Mouse (Mus musculus) E14TG2a.4 (cell line): ENCODE measurements around the gene Slc26a5.

Source experiments
- CTCF ChIP-seq: conservative IDR thresholded peaks from 2 replicates; pipeline ENCODE4 v1.5.1; 2014; ENCODE audit warnings: low read length
- POU5F1 ChIP-seq: IDR thresholded peaks from 2 replicates; pipeline ENCODE4 v1.6.1; 2014; ENCODE audit warnings: low read length, borderline replicate concordance

DNA sequence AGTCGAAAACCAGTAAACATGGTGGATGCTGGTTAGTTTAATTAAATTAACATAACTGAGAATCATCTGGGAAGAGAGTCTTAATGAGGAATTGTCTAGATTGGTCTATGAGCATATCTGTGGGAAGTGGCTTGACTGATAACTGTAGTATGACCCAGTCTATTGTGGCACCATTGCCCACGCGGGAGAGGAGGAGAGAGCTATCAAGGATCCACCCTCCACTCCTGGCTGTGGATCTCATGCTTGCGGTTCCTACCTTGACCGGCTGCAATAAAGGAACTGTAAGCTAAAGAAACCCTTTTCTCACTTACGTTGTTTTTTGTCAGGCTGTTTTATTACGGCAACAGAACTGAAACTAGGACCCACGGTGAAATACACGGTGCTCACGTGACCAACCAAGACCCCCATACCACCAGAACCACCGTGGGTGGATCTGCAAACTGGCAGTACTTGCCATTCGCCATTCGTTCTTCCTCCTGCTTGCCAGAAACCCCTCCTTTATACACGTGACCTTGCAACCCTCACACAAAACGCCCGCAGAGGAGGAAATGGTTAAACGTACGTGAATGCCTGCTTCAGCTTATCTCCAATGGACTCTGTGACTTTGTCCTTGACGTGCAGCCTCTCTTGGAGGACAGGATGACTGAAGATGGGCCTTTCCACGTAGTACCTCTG, 18.7 kb downstream of the Slc26a5 start:
- no peak for TF ChIP-seq CTCF
- TF ChIP-seq POU5F1, result no peak
